Mouse (Mus musculus) brain, adult 2 months (tissue): ENCODE measurements around the gene Btbd16.

Source experiments
- DNase-seq: peaks from one replicate; pipeline ENCODE4 v3.0.0; 2011; ENCODE audit warnings: low read depth, low spot score

The Btbd16 gene

DNA sequence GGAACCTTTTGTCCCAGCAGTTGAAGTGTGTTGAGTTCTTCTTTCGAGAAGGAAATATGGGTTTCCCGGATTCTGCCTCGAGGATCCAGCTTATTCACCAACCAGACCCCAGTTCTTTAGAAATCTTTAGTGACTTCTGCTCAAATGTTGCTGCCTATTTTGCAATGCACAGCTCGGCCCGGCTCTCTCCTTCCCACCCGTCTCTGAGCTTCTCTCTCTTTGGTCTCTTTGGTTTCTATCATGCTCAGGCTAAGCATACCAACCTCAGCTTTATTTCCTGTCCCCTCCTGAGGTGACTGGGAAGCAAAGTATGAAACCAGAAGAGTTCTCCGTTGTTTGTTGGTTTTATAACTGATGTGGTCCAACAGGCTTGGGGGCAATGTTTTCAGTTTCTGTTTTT, 42.4 kb downstream of the Btbd16 start:
- no peak for DNase-seq

DNA sequence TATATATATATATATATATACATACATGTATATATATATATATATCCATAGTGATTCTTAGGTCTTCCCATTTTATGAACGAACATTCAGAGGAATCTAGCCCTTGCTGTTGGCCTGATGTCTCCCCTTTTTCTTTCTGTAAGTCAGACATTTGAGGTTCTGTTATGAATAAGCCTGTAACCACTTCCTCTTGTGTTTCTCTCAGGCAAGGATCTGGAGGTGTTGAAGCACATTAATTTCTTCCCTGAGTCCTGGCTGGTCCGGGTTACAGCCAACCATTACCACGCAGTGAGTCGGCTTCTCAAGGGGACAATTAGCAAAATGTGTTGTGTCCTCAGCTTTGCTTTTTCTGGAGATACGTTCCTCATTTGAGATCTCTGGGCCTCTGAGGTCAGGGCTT, 44.9 kb downstream of the Btbd16 start:
- no peak for DNase-seq

DNA sequence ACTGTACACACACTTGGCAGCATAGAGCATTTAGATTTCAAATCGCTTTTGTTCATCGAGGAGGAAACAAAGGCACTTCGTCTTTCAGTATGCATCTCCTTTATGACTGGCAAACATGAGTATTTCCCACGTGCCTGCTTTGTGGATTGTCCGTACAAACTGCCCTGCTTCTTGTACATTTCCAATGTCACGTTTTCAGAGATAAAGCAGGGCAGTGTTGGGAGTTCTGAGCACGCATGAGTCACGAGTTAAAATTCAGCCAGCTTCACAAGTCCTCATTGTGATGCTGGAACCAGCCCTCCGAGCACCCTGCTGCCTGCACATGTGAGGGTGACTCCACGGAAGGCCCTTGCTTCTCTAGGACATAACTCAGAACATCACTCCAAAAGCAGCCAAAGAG, 45.8 kb downstream of the Btbd16 start:
- peak; percentile 95 for DNase-seq

DNA sequence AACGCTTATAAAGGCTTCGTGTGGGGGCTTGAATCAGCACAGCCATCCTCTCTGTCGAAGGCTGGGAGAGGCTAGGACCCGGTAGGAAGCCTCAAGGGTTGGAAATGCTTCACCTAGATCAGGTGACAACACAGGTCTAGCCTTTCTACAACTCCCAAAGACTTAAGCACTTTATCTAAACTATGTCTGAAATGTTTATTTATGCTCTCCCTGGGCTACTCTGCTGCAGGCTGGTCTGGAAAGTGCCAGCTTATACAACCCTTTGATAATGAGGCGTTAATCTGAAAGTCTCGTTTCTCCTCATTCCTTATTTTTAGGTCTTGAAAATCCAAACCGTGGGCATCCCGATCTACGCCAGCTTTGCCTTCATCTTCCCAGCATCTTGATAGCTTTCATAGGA, 50.1 kb downstream of the Btbd16 start:
- no peak for DNase-seq

DNA sequence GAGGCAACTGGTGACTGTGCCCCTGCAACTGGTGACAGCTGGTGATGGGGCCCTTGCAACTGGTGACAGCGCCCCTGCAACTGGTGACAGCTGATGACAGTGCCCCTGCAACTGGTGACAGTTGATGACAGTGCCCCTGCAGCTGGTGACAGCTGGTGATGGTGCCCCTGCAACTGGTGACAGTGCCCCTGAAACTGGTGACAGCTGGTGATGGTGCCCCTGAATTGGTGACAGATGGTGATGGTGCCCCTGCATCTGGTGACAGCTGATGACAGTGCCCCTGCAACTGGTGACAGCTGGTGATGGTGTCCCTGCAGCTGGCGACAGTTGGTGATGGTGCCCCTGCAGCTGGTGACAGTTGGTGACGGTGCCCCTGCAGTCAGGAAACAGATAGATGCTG, 52.5 kb downstream of the Btbd16 start:
- no peak for DNase-seq

DNA sequence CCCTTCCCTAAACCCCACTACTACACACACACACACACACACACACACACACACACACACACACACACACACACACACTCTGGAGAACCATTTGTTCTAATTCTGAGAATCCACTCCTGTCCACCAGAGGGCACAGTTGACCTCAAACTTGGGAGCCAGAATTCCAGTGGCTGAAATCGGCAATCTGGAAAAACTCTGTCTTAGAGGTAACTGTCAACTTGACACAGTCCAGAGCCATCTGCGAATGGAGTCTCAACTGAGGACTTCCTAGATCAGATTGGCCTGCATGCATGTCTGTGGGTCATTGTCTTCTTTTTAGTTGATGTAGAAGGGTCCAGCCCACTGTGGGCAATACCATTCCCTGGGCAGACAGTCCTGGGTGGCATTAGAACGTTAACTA, 53.6 kb downstream of the Btbd16 start:
- DNase-seq, result peak; percentile 86

DNA sequence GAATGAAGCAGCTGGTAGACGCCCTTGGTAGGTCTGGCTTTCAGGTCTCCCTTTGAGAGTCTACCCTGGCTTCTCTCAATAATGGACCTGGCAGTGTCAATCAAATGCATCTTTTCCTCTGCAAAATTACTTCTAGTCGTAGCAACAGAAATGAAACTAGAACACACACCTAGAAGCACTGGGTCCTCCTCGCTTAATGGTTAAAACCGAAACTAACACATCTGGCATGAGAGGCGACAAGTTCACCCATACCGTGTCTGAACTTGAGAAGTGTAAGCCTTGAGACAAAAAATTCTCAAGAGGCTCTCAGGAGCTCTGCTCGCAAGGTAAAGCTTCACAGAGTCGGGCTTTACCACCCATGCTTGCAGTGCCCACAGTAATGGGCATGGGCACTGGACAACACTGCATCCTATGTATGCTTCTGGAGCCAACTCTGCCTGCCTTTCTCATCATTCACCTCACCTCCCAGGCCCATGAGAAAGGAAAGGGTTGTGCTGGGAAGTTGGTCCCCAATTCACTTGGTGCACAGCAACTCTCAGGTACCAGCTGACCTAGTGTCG, 54.1 kb downstream of the Btbd16 start:
- no peak for DNase-seq

DNA sequence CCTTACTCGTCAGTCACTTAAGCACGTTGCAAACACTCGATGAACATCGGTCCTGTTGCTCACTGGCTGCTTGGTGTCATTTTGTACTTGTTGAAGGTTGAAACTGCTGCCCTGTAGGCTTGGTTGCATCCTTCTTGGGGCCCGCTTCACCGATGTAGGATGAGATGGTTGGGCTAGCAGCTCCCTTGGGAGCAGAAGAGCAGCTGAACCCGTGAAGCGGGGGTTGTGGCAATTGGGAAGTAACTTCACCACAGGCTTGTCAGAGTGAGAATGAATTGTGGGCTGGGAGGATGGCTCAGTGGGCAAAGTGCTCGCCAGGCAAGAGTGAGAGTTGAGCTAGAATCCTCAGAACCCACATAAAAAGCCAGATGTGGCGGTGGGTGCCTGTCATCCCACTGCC, 54.6 kb downstream of the Btbd16 start:
- no peak for DNase-seq

DNA sequence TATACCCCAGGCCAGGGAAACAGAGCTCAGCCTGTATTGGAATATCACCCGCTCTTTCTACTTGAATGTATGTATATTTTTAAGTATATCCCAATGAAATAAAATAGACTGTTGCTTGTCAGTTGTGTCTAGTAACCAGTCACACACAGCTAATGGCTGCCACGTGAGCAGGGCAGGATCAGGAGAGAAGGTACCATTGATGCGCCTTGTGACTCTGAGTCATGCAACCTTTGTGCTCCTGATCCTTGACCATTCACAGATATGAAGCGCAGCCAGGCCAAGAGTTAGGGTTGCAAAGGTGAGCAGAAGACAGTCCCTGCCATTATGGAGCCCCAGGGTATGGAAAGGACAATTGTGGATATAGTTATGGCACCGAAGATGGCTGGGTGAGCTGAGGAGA, 57.7 kb downstream of the Btbd16 start:
- DNase-seq, result no peak

DNA sequence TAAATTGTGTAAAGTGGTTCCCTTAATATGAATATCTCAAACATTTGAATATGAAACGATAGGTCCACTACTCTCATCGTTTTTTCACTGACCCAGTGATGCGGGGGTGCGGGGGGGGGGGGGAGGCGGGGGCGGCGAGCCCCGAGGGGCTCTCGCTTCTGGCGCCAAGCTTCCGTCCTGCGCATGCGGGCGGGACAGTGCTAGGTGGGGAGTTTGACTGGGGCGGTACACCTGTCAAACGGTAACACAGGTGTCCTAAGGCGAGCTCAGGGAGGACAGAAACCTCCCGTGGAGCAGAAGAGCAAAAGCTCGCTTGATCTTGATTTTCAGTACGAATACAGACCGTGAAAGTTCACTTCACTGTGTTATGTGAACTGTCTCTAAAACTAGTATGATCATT, 60.4 kb downstream of the Btbd16 start:
- peak; percentile 95 for DNase-seq

DNA sequence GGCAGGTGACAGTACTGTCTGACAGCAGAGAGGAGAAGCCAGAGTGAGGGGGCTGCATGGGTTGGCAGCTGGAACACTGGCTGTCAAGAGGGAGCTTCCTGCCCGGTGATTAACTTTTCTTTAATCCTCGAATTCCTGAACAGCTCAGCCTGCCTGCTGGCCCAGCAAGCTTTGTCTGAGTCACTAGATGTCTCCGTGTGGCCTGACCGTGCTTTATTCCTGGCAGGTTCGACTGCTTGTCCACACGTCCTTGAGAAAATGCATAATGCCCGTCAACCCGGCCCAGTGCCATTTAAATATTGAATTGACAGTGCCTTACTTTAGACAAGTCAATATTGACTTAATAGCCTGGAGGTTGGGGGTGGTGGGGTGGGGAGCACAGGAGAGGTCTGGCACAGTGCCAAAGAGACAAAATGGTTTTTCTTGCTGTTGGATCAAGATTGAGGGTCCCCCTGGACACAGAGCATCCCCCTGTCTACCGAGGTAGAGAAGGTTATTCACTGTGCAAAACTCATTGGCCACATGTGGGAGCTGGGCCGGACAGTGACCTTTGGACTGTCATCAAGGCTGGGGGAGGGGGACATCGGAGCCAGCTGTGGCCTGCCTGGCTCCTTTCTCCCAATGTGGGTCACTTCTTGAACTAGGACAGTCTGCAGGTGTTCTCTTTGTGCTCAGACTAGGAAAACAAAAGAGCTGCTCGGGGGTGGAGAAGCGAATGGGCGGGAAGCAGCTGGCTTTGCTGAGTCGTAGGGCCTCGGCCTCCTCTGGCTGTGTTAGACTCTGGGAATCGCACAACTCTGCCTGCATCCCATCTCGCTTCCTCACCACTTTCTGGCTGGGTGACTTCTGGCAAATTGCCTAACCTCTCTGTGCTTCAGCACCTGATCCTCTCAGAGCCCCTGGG, 61.3 kb downstream of the Btbd16 start:
- peak; percentile 82 for DNase-seq

DNA sequence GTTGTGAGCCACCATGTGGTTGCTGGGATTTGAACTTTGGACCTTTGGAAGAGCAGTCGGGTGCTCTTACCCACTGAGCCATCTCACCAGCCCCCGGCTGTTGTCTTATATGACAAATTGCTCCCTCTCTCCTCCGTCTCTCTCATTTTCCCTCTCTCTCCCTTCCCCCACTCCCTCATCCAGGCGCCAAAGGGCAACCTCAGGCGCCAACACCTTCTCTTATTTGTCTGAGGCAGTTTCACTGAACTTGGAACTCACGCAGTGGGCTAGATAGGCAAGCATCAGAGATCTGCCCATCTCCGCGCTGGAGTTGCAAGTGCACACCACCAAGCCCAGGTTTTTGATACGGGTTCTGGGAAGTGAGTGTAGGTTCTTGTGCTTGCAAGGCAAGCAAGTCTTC, 62.2 kb downstream of the Btbd16 start:
- no peak for DNase-seq

DNA sequence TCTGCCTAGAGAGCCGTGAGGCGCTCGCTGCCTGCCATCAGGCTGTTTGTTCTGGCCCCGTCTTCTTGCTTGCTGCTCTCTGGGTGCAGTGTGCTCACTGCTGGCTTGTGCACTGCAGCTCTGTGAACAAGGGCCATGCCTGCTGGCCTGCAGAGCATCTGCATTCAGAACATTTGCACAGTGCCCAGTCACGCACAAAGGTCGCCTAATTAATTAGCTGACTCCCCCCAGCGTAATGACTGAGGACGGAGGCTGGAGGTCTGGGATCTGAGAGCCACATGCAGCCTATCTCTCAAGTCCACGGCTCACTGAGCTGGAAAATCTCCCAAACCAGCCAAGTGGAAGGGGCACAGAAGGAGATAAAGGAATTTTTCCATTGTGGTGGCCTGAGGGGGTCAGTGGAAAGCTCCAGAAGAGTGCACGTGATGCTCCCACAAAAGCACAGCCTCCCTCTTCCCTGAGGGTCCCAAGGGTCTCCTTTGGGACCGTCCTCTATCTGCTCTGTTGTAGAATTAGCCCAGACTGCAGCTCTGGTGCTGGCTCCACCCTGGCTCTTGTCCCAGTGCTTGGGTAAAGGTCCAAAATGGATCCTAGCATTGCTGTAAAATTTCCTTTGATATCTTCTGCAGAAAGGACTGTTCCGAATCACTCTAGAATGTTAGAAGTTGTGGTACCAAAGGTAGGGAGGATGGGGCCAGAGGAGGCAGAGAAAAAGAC, 64.2 kb downstream of the Btbd16 start:
- peak; percentile 93 for DNase-seq

DNA sequence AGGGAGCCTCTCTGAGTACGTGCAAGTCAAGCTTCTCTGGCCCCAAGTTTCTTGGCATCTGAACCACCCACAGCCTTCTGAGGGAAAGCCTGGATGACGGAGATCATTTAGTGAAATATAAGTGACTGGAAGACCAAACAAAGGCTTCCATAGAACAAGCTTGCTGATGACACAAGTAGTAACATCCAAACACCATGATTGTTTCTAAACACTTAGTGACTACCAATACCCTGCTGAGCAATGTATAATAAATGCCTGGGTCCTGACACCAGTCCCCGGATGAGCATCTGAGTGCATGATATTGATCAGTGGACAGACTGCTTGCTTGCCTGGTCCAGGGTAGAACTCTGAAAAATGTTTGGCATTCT, 64.8 kb downstream of the Btbd16 start:
- DNase-seq, result peak; percentile 43

DNA sequence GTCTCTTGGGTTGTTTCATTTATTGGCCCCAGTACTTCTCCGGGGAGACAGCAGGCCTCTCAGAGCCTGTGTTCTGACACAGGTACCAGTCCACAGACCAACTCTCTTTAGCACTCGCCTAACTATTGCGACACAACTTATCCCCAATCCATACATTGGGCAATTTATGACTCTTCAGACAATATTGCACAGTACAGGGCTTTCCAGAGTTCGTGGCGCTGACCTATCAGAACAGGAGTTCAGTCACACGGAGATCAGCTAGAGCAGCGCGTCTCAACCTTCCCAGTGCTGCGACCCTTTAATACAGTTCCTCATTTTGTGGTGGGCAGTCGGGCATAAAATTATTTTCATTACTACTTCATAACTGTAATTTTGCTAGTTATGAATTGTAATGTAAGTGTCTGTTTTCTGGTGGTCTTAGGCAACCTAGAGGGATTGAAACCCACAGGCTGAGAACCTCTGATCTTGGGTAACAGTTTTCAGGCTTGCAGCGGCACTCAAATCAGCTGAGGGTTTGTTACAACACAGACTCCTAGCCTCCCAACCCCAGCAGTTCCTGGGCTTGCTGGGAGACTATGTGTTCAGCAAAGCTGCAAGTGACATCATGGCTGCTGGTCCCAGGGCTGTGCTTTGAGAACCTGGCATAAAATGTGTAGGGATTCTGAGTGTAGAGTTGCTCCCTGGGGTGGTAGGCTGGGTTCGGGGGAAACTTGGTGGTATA, 65.7 kb downstream of the Btbd16 start:
- no peak for DNase-seq

DNA sequence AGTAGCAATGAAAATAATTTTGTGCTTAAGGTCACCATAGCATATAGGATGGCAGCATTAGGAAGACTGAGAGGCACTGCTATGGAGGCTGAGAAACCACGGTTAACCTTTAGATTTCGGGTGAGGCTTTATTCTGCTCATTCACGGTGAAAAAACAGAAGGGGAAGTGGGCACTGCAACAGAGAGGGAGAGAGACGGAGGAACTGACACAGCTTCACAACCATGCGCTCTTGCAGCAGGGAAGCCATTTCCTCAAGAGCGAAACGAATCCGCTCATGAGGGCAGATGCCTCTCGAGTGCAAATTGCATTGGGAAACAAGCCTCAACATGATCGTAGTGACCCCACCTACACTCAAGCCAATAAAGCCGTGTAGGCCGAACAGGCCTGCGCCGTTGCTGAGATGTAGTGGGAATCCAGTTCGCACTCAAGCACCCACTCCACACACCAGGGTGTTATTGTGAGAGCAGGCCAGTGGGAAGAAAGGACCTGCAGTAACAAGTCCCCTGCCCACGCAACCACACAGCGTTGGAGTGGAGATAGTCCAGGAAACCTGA, 73.4 kb downstream of the Btbd16 start:
- DNase-seq, result no peak

DNA sequence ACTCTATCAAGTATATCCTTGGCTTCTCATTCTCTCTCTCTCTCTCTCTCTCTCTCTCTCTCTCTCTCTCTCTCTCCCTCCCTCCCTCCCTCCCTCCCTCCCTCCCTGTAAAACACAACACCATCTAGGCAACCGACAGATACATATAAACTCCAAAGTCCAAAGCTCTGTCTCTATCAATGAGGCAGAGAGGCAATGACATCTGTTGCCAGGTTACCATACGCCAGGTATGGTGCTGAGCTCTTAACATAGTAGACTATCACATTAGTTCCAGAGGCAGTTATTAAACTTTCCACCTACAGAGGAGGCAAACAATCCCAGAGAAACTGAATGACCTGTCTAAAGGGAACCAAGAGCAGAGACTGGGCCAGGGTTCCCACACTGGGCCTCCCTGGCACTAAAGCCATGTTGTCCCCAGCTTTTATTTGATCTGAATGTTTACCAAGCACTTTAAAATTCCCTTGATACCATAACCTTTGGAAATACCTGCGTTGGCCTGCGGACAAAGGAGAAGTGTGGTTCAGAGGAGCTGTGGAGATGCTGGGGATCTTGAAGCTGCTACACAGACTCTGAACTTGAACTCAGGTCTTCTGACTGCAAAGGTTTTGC, 80.9 kb downstream of the Btbd16 start:
- DNase-seq, result no peak

DNA sequence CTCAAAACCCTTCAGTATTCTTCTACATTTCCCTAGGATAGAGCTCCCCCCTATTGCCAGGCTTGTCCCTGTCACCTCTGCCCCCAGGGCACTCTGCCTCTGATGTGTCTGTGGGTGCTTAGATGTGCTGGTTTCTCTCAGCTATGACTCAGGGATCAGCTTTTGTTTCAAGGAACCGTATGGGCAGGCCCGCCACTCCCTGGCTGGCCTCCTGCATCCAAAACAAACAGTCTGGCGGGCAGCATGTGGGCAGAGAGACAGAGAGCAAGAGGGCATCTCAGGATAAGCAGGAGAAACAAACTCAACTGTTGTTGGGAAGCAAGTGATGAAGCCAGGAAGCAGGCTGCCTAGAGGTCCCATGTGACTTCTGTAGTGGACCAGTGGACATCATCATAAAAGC, 81.8 kb downstream of the Btbd16 start:
- peak; percentile 85 for DNase-seq

DNA sequence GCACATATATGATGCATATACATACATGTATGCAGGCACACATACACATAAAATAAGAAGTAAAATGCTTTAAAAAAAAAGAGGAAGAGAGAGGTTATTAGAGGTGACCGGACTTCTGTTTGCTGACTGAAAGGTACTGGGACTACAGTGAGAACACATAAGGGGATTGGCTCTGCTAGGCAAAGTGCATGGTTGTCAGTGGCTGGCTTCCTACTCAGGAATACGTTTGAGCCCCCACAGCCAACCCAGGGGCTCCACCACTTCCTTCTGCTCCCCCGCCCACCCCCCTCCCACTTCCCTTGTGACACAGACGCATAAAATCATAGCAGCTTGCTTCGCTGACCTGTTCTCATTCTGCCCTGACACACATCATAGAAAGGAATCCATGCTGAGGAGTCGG, 84.1 kb downstream of the Btbd16 start:
- no peak for DNase-seq

DNA sequence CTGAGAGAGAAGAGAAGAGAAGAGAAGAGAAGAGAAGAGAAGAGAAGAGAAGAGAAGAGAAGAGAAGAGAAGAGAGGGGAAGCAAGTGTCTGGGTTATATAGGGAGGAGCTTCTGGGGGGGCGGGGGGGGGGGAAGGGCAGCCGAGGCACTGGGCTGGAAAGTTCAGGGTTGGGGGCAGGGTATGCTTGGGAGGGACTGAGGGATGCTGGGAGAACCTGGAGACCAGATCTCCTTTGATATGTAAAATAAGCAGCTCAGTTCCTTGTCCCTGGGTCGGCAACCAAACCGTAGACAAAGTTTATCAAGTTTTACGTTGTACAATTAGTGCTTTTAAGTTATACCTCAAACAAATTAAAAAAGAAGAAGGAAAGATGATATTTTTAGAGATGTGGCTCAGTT, 86.1 kb downstream of the Btbd16 start:
- DNase-seq, result no peak

DNA sequence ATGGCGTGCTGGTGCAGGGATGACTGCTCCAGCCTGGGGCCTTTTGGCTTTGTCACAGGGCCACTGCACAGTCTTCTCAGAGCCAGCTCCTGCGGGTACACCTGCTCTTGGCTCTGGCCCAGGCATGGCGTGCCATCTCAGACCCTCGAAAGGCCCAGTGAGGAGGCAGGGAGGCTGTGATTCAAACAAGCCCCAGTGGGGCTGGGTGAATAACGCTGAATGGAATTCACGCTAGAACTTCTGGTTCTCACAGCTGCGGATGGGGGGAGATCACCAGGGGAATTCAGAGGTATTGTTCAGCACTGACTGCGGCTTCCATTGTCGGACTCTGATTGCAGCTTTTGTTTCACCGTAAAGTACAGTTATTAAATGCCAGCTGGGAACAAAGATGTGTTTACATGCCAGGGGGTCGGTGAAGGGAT, 86.9 kb downstream of the Btbd16 start:
- DNase-seq, result peak; percentile 89
